Mouse (Mus musculus) heart, adult 2 months (tissue): Measurements from ENCODE around the gene 6820408C15Rik. TPM values are rescaled to one million over a fixed set of nuclear protein-coding genes. Genes with fewer than 3 reads are reported as not detected.
A peak's percentile ranks its signal among the peaks of the same experiment; 100 is the strongest.

Source experiments
- DNase-seq, 2 experiments: peaks; one replicate each; pipeline ENCODE4 v3.0.0; 2021
- H3K27ac ChIP-seq: fragments of 200-600 bp; 2 replicates; pipeline ENCODE4 v1.8.1; 2022
- H3K27me3 ChIP-seq: fragments of 200-500 bp; 2 replicates; pipeline ENCODE4 v1.6.1; 2012; ENCODE audit warnings: mild to moderate bottlenecking, low read length, inconsistent platforms, mixed read lengths; ENCODE audit not compliant: control insufficient read depth, insufficient read depth
- H3K36me3 ChIP-seq: fragments of 200-500 bp; 2 replicates; pipeline ENCODE4 v1.6.1; 2012; ENCODE audit warnings: low read length, inconsistent platforms; ENCODE audit not compliant: control insufficient read depth, insufficient read depth
- H3K4me1 ChIP-seq: fragments of 200-500 bp; 2 replicates; pipeline ENCODE4 v1.6.1; 2011; ENCODE audit warnings: low read length; ENCODE audit not compliant: control insufficient read depth, insufficient read depth
- H3K4me3 ChIP-seq: fragments of 200-600 bp; 2 replicates; pipeline ENCODE4 v1.8.1; 2022
- H3K79me2 ChIP-seq: fragments of 200-500 bp; replicated peaks from 2 replicates; pipeline ENCODE4 v1.6.1; 2012; ENCODE audit warnings: mild to moderate bottlenecking, inconsistent platforms, low read length, moderate library complexity, mixed read lengths; ENCODE audit not compliant: control insufficient read depth, insufficient read depth
- H3K9ac ChIP-seq: fragments of 200-500 bp; 2 replicates; pipeline ENCODE4 v1.6.1; 2012; ENCODE audit warnings: low read depth, mild to moderate bottlenecking, control low read depth, inconsistent platforms, low read length, mixed read lengths
- CTCF ChIP-seq: fragments of 200-600 bp; IDR thresholded peaks from 2 replicates; pipeline ENCODE4 v1.8.1; 2022; ENCODE audit warnings: antibody characterized with exemption, mild to moderate bottlenecking, moderate library complexity
- EP300 ChIP-seq: fragments of 200-500 bp; IDR thresholded peaks from 2 replicates; pipeline ENCODE4 v1.6.1; 2011; ENCODE audit warnings: low read depth, low read length, control low read depth; ENCODE audit not compliant: insufficient read depth
- POLR2A ChIP-seq: fragments of 200-500 bp; IDR thresholded peaks from 2 replicates; pipeline ENCODE4 v1.6.1; 2011; ENCODE audit warnings: mild to moderate bottlenecking, low read depth, low read length, control low read depth; ENCODE audit not compliant: insufficient read depth
- WGBS: fragments of 180-500 bp; shearing (Covaris S2); methylation state at CpG from one replicate; pipeline ENCODE4 v1.1.7; 2018; 5-methylcytosine and 5-hydroxymethylcytosine counted together
- intact Hi-C: fragments of 180-260 bp; cut with DNase I; formaldehyde crosslinking; loops from one replicate; pipeline ENCODE4 v1.15.1; 2025
- polyA plus RNA-seq: library from polyadenylated mRNA; depleted of rRNA; stranded (reverse); fragments of >200 nt; gene quantifications from 2 replicates; pipeline ENCODE4 v1.2.3, GENCODE M21; 2012
- total RNA-seq, 2 experiments: library from RNA; stranded (reverse); gene quantifications; 2 replicates each; pipeline ENCODE4 v1.2.3; 2021

6820408C15Rik gene
- total and polyA plus RNA-seq, 3 experiments = 1.5 to 2.5 (median 2.4) TPM

DNA sequence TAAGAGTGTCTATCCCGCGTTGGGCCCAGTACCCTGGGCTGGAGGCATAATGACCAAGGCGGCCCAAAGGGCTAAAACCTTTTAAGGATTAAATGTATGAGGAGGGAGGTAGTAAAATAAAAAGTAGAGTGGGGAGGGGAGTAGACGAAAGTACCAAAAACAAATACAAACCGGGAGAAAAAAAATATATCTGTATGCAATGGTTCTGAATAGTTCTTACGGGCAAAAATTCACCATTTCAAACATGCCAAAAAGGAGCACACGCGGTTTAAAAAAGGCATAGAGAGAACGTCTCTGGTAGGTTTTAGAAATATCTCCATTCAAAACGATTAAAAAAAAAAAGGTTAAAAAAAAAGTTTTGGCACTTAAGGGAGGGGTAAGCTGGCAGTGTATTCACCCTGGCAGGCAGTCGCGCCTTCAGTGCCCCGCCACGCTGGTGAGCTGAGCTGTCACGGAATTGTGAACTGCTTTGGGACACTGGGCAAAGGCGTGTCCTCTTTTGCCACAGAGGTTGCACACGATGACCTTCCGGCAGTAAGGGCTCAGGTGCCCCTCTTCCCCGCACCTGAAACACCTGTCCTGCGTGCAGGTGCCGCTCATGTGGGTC lies 2.1 kb upstream of the 6820408C15Rik start:
- peak in 1 of 2 experiments; percentile 35 for DNase-seq
- no peaks in the 10 kb centered on the region for H3K27me3 ChIP-seq
- no peak for TF ChIP-seq POLR2A
- no peak for TF ChIP-seq CTCF
- no peak for TF ChIP-seq EP300

DNA sequence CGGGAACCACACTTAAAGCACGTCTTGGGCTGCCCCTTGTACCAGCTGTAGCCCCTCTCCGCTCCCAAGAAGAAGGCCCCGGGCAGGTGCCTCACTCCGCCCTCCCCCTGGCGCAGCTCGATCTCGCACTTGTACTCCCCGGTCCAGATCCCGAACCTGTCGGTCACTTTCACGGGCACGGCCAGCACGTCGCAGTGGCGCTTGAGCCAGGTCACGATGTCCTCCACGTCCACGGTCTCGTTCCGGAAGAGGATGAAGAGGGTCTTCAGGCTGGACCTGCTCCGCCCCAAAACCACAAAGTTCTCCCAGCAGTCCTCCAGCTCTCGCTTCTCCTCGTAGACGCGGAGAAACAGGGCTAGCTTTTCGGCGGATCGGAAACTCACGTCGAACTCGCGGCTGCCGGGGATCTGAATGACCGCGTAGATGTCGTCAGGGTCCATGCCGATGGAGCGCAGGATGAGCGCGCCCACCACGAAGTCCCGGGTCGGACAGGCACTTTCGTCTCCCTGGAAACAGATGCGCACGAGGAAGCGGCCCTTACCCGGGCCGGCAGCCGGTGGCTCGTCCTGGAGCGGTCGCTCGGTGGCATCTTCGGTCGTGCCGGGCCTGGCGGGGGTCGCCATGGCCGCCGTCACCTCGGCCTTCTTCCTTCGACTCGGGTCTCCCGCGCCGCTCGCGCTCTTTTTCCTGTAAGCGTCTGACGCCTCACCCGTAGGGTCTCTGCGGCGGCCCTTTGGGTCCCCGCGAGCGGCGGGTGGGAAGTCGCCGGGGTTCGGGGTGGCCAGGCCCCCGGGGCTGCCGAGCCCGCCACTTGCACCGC lies 1.4 kb upstream of the 6820408C15Rik start:
- Histone ChIP-seq H3K27ac (peak overlapping the region; percentile 90), H3K4me3 (peak overlapping the region; percentile 61), H3K79me2 (no peaks in the 10 kb centered on the region), H3K27me3 (no peaks in the 10 kb centered on the region), H3K9ac (peak overlapping the region; percentile 93), H3K4me1 (peaks cover 8% of the 10 kb centered on the region), H3K36me3 (no peaks in the 10 kb centered on the region)
- peak; percentile 48 to 61 for DNase-seq
- intact Hi-C loops = loop anchor here (2.0 kb wide), 2 partner anchors 17 to 23 kb away; no protein-coding TSS in a partner anchor
- WGBS = 2% methylated on average over 86 of the region's 86 CpGs
- TF ChIP-seq EP300 (no peak), CTCF (no peak), POLR2A (no peak)

More for the DNA sequence above, 2.1 kb upstream of the 6820408C15Rik start:
- no peaks in the 10 kb centered on the region for H3K36me3 ChIP-seq
- peak overlapping the region; percentile 90; the same call in 1 of the 2 replicates for H3K27ac ChIP-seq
- H3K4me1 ChIP-seq = peaks cover 8% of the 10 kb centered on the region
- H3K4me3 ChIP-seq = peak overlapping the region; percentile 61
- no peaks in the 10 kb centered on the region for H3K79me2 ChIP-seq
- WGBS = 24% methylated on average over 21 of the region's 21 CpGs
- intact Hi-C loops = no loop called here
- H3K9ac ChIP-seq = peak overlapping the region; percentile 93

DNA sequence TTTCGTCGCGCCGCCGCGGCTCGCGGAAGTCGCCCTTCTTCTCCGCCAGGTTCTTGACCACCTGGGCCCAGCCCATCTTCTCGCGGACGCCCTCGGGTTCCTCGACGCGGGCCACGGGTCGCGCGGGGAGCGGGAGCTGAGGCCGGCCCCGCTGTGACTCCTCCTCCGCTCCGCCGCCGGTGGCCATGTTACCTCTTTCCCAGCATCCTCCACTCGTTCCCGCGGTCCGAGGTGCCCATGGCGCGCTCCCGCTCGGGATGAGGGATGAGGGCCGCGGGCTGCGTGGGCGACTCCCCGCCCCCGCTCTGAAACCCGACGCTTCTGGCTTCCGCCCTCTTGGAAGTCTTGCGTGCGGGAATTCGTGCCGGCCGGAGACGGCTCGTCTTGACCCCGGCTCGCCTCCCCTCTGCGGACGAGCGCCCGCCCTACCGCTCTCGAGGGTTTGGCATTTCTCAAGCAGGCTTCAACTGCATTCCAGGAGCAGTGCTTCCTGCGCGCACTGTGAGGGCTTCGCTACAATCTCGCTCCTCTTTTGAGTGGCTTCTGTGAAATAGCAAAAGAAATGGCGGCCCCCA lies 709 bp upstream of the 6820408C15Rik start, which contains the start of gene Zcchc3:
Zcchc3 (minus strand) TSS at position 437 of the 575 bp plus-strand sequence.
- Histone ChIP-seq H3K4me3 (peak within 1 kb of the TSS; percentile 61), H3K9ac (peak within 1 kb of the TSS; percentile 93), H3K27ac (peak within 1 kb of the TSS; percentile 90), H3K27me3 (no peaks in the 10 kb centered on the region), H3K36me3 (no peaks in the 10 kb centered on the region), H3K4me1 (peaks cover 8% of the 10 kb centered on the region), H3K79me2 (no peaks in the 10 kb centered on the region)
- intact Hi-C loops = loop anchor here (2.0 kb wide), 2 partner anchors 18 to 22 kb away; no protein-coding TSS in a partner anchor
- peak; percentile 77; the same call in 1 of the 2 replicates for TF ChIP-seq POLR2A
- TF ChIP-seq EP300 = no peak
- TF ChIP-seq CTCF = no peak
- under 1% methylated on average over 65 of the region's 65 CpGs for WGBS
- DNase-seq = peak; percentile 88 to 90

DNA sequence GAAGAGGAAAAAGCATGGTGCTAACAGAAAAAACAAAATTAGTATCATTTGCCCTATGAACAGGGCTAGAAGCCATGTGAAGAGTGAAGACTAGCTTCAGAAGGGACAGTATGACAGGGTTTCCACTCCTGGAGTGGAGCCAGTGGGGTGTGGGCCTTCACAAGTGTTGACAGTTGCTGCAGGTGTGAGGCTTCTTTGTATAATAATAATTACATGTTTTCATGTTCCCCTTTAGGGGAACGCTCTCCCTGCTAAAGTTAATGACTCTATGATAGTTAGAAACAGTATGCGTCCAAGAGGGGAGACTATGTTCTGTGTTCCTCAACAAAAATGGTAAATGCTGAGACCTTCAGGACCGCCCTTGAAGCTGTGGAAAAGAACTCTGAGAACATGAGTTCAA lies 399 bp downstream of the 6820408C15Rik start:
- no peak for TF ChIP-seq CTCF
- TF ChIP-seq EP300 = no peak
- no peak for TF ChIP-seq POLR2A
- Histone ChIP-seq H3K36me3 (no peaks in the 10 kb centered on the region), H3K27ac (no peak overlapping the region), H3K79me2 (no peaks in the 10 kb centered on the region), H3K27me3 (no peaks in the 10 kb centered on the region), H3K9ac (no peak overlapping the region), H3K4me3 (no peak overlapping the region), H3K4me1 (peaks cover 3% of the 10 kb centered on the region)
- no peak for DNase-seq
- WGBS = 97% methylated on average over 3 of the region's 3 CpGs
- intact Hi-C loops = loop anchor here (2.0 kb wide), 2 partner anchors 19 to 21 kb away; no protein-coding TSS in a partner anchor

GRCm38 (mm10) chr2:152427493-152427892 lies 12.1 kb downstream of the 6820408C15Rik start:
- no peaks in the 10 kb centered on the region for H3K27me3 ChIP-seq
- H3K79me2 ChIP-seq = no peaks in the 10 kb centered on the region
- DNase-seq = no peak
- H3K4me1 ChIP-seq = no peaks in the 10 kb centered on the region
- H3K36me3 ChIP-seq = no peaks in the 10 kb centered on the region
- no peak overlapping the region for H3K4me3 ChIP-seq
- H3K9ac ChIP-seq = no peak overlapping the region
- TF ChIP-seq POLR2A (no peak), EP300 (no peak), CTCF (no peak)
- intact Hi-C loops = no loop called here
- H3K27ac ChIP-seq = no peak overlapping the region
- WGBS = 21% methylated on average over 12 of the region's 12 CpGs
